Mouse (Mus musculus) heart, adult 18-20 months (tissue): ENCODE measurements around the gene Gm13043. TPM values are rescaled to one million over a fixed set of nuclear protein-coding genes. Genes with fewer than 3 reads are reported as not detected.
"Not testable (repeated sequence)": the region's sequence is repeated elsewhere in the genome, so short reads cannot be mapped to it uniquely, and the experiment has no call there.

Source experiments
- DNase-seq, 2 experiments: peaks; one replicate each; pipeline ENCODE4 v3.0.0; 2021 to 2022; ENCODE audit warnings: mixed read lengths in 1 of 2
- long read RNA-seq, 2 experiments: library from polyadenylated mRNA; stranded (forward); transcript quantifications; one replicate each; pipeline ENCODE4 v2.0.0; 2021
- total RNA-seq, 2 experiments: library from RNA; stranded (reverse); gene quantifications; 2 replicates each; pipeline ENCODE4 v1.2.3; 2021

Gene Gm13043
- total RNA-seq: not detected
- long read RNA-seq, experiment 1: 0 reads
- long read RNA-seq, experiment 2: 0 reads

DNA sequence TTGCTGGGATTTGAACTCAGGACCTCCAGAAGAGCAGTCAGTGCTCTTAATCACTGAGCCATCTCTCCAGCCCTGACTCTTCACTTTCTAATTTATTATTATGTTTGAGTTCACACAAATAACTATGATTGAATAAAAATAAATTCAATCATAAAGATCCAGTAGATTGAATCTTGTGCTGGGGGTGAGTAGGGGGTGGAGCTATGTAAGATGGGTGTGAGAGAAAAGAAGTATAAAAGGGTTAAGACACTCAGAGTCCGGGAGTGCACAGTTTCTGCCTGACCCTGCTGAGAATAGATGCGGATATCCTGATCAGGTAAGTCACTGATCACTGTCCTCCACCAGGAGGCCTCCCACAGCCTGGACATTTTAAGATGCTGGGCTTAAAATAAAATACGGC is at the start of gene Gm13043:
Gene Gm13043 (plus strand): TSS at position 301 of the 400 bp plus-strand sequence.
- no peak for DNase-seq

DNA sequence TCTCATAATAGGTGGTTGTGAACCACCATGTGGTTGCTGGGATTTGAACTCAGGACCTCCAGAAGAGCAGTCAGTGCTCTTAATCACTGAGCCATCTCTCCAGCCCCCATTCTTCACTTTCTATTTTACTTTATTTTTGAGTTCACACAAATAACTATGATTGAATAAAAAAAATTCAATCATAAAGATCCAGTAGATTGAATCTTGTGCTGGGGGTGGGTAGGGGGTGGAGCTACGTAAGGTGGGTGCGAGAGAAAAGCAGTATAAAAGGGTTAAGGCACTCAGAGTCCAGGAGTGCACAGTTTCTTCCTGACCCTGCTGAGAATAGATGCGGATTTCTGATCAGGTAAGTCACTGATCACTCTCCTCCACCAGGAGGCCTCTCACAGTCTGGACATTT is 24.5 kb downstream of the Gm13043 start, which contains the start of gene Gm13040:
Gene Gm13040 (plus strand): TSS at position 301 of the 400 bp plus-strand sequence.
- not testable (repeated sequence) for DNase-seq

DNA sequence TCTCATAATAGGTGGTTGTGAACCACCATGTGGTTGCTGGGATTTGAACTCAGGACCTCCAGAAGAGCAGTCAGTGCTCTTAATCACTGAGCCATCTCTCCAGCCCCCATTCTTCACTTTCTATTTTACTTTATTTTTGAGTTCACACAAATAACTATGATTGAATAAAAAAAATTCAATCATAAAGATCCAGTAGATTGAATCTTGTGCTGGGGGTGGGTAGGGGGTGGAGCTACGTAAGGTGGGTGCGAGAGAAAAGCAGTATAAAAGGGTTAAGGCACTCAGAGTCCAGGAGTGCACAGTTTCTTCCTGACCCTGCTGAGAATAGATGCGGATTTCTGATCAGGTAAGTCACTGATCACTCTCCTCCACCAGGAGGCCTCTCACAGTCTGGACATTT is 40.3 kb downstream of the Gm13043 start, which contains the start of the genes BC080695 and Gm13057:
Gene BC080695 (plus strand): TSS at position 301 of the 400 bp plus-strand sequence.
Gene Gm13057 (plus strand): TSS at position 310 of the 400 bp plus-strand sequence.
- DNase-seq: not testable (repeated sequence)

Other genes starting within 250 kb of the Gm13043 start
- 1 to 10 TPM; 4.5 to 7.9 TPM for gene Pdpn, start 211.8 kb upstream of the Gm13043 start, total RNA-seq
- gene Lrrc38, start 161.6 kb upstream of the Gm13043 start, total RNA-seq: not detected
- not detected for gene Pramel1, start 116.9 kb upstream of the Gm13043 start, total RNA-seq
- 1 to 10 TPM; 8.7 to 9.0 TPM for gene Pramef8, start 98.9 kb upstream of the Gm13043 start, total RNA-seq
- gene Oog4, start 61.0 kb upstream of the Gm13043 start, total RNA-seq: not detected
- gene Gm13040, start 24.6 kb downstream of the Gm13043 start, total RNA-seq: not detected
- gene BC080695, start 40.4 kb downstream of the Gm13043 start, total RNA-seq: not detected
- not detected for gene Gm13057, start 40.4 kb downstream of the Gm13043 start, total RNA-seq
- not detected for gene Gm13083, start 103.7 kb downstream of the Gm13043 start, total RNA-seq
- gene Gm13088, start 145.9 kb downstream of the Gm13043 start, total RNA-seq: not detected
- gene Gm13089, start 191.4 kb downstream of the Gm13043 start, total RNA-seq: not detected
- not detected for gene Gm13078, start 208.1 kb downstream of the Gm13043 start, total RNA-seq